In the genomic region with DNA sequence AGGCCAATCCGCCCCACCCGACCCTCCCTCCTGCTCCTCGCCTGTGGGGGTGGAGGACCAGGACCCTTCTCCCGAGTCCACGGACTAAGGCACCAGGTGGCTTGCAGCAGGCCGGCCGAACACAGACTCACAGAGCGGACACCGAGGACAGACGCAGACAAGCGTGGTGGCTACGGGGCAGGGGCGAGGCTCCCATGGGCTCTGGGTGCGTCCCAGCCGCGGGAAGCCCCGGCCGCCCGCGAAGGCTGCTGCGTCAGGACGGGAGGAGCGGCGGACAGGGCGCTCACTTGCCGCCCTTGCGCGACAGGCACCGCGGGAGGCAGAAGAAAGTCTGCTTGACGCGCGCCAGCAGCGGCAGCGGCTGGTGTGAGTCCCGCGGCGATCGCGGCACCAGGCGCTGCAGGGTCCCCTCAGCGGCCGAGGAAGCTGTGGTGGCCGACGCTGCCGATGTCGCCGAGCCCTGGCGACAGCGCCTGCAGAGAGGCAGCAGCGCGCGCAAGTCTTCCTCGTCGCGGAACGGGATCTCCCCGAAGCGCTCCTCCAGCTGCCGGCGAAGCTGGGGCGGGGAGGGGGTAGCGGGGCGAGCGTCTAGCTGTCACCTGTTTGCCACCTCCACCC, we compare ENCODE assay signal across 8 mouse cellular contexts. TPM values are rescaled to one million over a fixed set of nuclear protein-coding genes. Genes with fewer than 3 reads are reported as not detected.
DNase-seq lines count a peak whose midpoint lies in the region; ATAC-seq and TF ChIP-seq lines count a peak whose summit lies in the region.

No protein-coding gene starts in this region.

- H3K4me2 ChIP-seq in kidney, embryonic 15.5 days, result peak overlapping the region; percentile 95
- peak overlapping the region; percentile 80 for H3K4me2 ChIP-seq in hindbrain, embryonic 13.5 days
- H3K4me2 ChIP-seq in myocyte (ENCODE audit: low read depth), result peak overlapping the region; percentile 50

- H3ac ChIP-seq in myocyte (ENCODE audit: control insufficient read depth, insufficient read length), result no peak overlapping the region

- peak; percentile 35; the same call in 1 of the 2 replicates for ATAC-seq in kidney, embryonic 15.5 days (replicated peaks; ENCODE audit: low FRiP score)
- no peak; the same call in 1 of the 2 replicates for ATAC-seq in hindbrain, embryonic 13.5 days (ENCODE audit: low FRiP score)

- DNase-seq in kidney, postnatal 14 days, result no peak
- peak; percentile 55 for DNase-seq in embryonic facial prominence, embryonic 10.5 days (ENCODE audit: low spot score)
- DNase-seq in c-Kit-positive CD71-positive TER-119-positive erythroid progenitor cells, embryonic 14.5 days (ENCODE audit: low spot score), result no peak
- no peak for DNase-seq in frontal cortex, postnatal 14 days (ENCODE audit: low spot score in 2 of 2)
- DNase-seq in left cerebral cortex, adult 9 months (ENCODE audit: low spot score in 2 of 2), result no peak

- peak overlapping the region; percentile 49 for H3K4me3 ChIP-seq in kidney, embryonic 15.5 days (replicated peaks)
- H3K4me3 ChIP-seq in embryonic facial prominence, embryonic 10.5 days, result peak overlapping the region; percentile 60
- H3K4me3 ChIP-seq in hindbrain, embryonic 13.5 days, result peak overlapping the region; percentile 47
- no peak overlapping the region for H3K4me3 ChIP-seq in myocyte

- TF ChIP-seq POLR2A in myocyte (IDR thresholded peaks at IDR 0.05; ENCODE audit: insufficient read length, low read depth), result no peak

- H3K79me2 ChIP-seq in myocyte (ENCODE audit: control insufficient read depth, insufficient read depth), result no peaks in the 10 kb centered on the region

- peak overlapping the region; percentile 35; the same call in 1 of the 2 replicates for H3K9ac ChIP-seq in kidney, embryonic 15.5 days
- H3K9ac ChIP-seq in hindbrain, embryonic 13.5 days, result peak overlapping the region; percentile 67

- no peaks in the 10 kb centered on the region for H3K36me3 ChIP-seq in kidney, embryonic 15.5 days
- no peaks in the 10 kb centered on the region for H3K36me3 ChIP-seq in embryonic facial prominence, embryonic 10.5 days (replicated peaks)
- no peaks in the 10 kb centered on the region for H3K36me3 ChIP-seq in hindbrain, embryonic 13.5 days
- no peaks in the 10 kb centered on the region for H3K36me3 ChIP-seq in myocyte (ENCODE audit: control insufficient read depth, insufficient read depth)

- H3K27me3 ChIP-seq in kidney, embryonic 15.5 days, result peaks cover 88% of the 10 kb centered on the region
- H3K27me3 ChIP-seq in embryonic facial prominence, embryonic 10.5 days (replicated peaks; ENCODE audit: low read depth, poor library complexity, severe bottlenecking), result peaks cover 100% of the 10 kb centered on the region
- H3K27me3 ChIP-seq in hindbrain, embryonic 13.5 days, result peaks cover 74% of the 10 kb centered on the region
- peaks cover 53% of the 10 kb centered on the region for H3K27me3 ChIP-seq in myocyte (ENCODE audit: control insufficient read depth, insufficient read depth, insufficient read length)

- H3K4me1 ChIP-seq in kidney, embryonic 15.5 days, result peaks cover 16% of the 10 kb centered on the region
- peaks cover 30% of the 10 kb centered on the region for H3K4me1 ChIP-seq in embryonic facial prominence, embryonic 10.5 days
- H3K4me1 ChIP-seq in hindbrain, embryonic 13.5 days (replicated peaks), result peaks cover 26% of the 10 kb centered on the region

- no peak overlapping the region for H3K27ac ChIP-seq in kidney, embryonic 15.5 days
- H3K27ac ChIP-seq in embryonic facial prominence, embryonic 10.5 days (replicated peaks), result peak overlapping the region; percentile 26; the same call in 1 of the 2 replicates
- H3K27ac ChIP-seq in hindbrain, embryonic 13.5 days, result no peak overlapping the region

- under 1% methylated on average over 64 of the region's 65 CpGs for WGBS in kidney, embryonic 15.5 days
- WGBS in embryonic facial prominence, embryonic 10.5 days, result 1% methylated on average over 65 of the region's 65 CpGs
- under 1% methylated on average over 51 of the region's 65 CpGs for WGBS in hindbrain, embryonic 13.5 days

- no peaks in the 10 kb centered on the region for H3K9me3 ChIP-seq in kidney, embryonic 15.5 days (replicated peaks)
- H3K9me3 ChIP-seq in embryonic facial prominence, embryonic 10.5 days, result no peaks in the 10 kb centered on the region
- no peaks in the 10 kb centered on the region for H3K9me3 ChIP-seq in hindbrain, embryonic 13.5 days

TF ChIP-seq in myocyte, 11 proteins besides CTCF, POLR2A, EP300 and RAD21:
- TF ChIP-seq USF1 (IDR thresholded peaks at IDR 0.05; ENCODE audit: low read depth) (no peak), E2F4 (IDR thresholded peaks at IDR 0.05; ENCODE audit: insufficient read depth) (no peak), TCF12 (IDR thresholded peaks at IDR 0.05; ENCODE audit: insufficient read depth, poor library complexity, severe bottlenecking) (no peak), MYOG (IDR thresholded peaks at IDR 0.05; ENCODE audit: control insufficient read depth in 1 of 3, insufficient read depth in 1 of 3, insufficient read length in 2 of 3, low read depth in 2 of 3) (no peak), MAX (IDR thresholded peaks at IDR 0.05; ENCODE audit: low read depth) (no peak), SRF (IDR thresholded peaks at IDR 0.05; ENCODE audit: control insufficient read depth, insufficient read length, low read depth) (no peak), MYOD1 (IDR thresholded peaks at IDR 0.05; ENCODE audit: control insufficient read depth in 1 of 3, insufficient read length in 2 of 3, low read depth in 2 of 3) (no peak), REST (IDR thresholded peaks at IDR 0.05; ENCODE audit: insufficient read depth, insufficient read length) (no peak), TCF3 (IDR thresholded peaks at IDR 0.05; ENCODE audit: insufficient read length, low read depth) (no peak), CEBPB (IDR thresholded peaks at IDR 0.05; ENCODE audit: insufficient read depth, poor library complexity, severe bottlenecking) (no peak), POLR2AphosphoS2 (IDR thresholded peaks at IDR 0.05; ENCODE audit: insufficient read length, low read depth) (no peak)

RNA-seq across cellular contexts. Expression of a gene that starts 8.5 kb away (rescaled TPM):
- 3.0 and 3.1 TPM in 2 replicates for polyA plus RNA-seq in kidney, embryonic 15.5 days (2015; fragmentation: Nextera tagmentation; extraction: Ambion mirVana)
- polyA plus RNA-seq in embryonic facial prominence, embryonic 10.5 days (2016; fragmentation: Nextera tagmentation; extraction: Ambion mirVana), result 0.34 and 0.95 TPM in 2 replicates
- 7.2 and 8.2 TPM in 2 replicates for polyA plus RNA-seq in hindbrain, embryonic 13.5 days (2015; fragmentation: Nextera tagmentation; extraction: Ambion mirVana)
- 0.02 TPM for polyA plus RNA-seq in myocyte (2012; fragmentation: generic; extraction: Trizol)

RNA-seq across cellular contexts. Expression of a gene that starts 10.0 kb away (rescaled TPM):
- 5.1 and 6.9 TPM in 2 replicates for polyA plus RNA-seq in kidney, embryonic 15.5 days (2015; fragmentation: Nextera tagmentation; extraction: Ambion mirVana)
- polyA plus RNA-seq in embryonic facial prominence, embryonic 10.5 days (2016; fragmentation: Nextera tagmentation; extraction: Ambion mirVana), result 0.45 and 0.72 TPM in 2 replicates
- polyA plus RNA-seq in hindbrain, embryonic 13.5 days (2015; fragmentation: Nextera tagmentation; extraction: Ambion mirVana), result 3.3 and 3.8 TPM in 2 replicates
- polyA plus RNA-seq in myocyte (2012; fragmentation: generic; extraction: Trizol), result 31.3 TPM

RNA-seq across cellular contexts. Expression of a gene that starts 19.3 kb away (rescaled TPM):
- polyA plus RNA-seq in kidney, embryonic 15.5 days (2015; fragmentation: Nextera tagmentation; extraction: Ambion mirVana), result 1.1 and 1.6 TPM in 2 replicates
- 1.3 and 1.8 TPM in 2 replicates for polyA plus RNA-seq in embryonic facial prominence, embryonic 10.5 days (2016; fragmentation: Nextera tagmentation; extraction: Ambion mirVana)
- polyA plus RNA-seq in hindbrain, embryonic 13.5 days (2015; fragmentation: Nextera tagmentation; extraction: Ambion mirVana), result 5.0 and 5.5 TPM in 2 replicates
- polyA plus RNA-seq in myocyte (2012; fragmentation: generic; extraction: Trizol), result not detected

RNA-seq across cellular contexts. Expression of a gene that starts 31.9 kb away (rescaled TPM):
- 0.43 and 0.77 TPM in 2 replicates for polyA plus RNA-seq in kidney, embryonic 15.5 days (2015; fragmentation: Nextera tagmentation; extraction: Ambion mirVana)
- 0.05 TPM in 1 of 2 replicates, not detected in the other for polyA plus RNA-seq in embryonic facial prominence, embryonic 10.5 days (2016; fragmentation: Nextera tagmentation; extraction: Ambion mirVana)
- not detected in 2 replicates for polyA plus RNA-seq in hindbrain, embryonic 13.5 days (2015; fragmentation: Nextera tagmentation; extraction: Ambion mirVana)
- 8.2 TPM for polyA plus RNA-seq in myocyte (2012; fragmentation: generic; extraction: Trizol)
